Mouse (Mus musculus): ENCODE measurements at regions not wholly inside any gene's neighbourhood (a gene's known extent, or its start where the extent isn't known, plus 50 kb on each side); places are given as distances from the start of the nearest gene placed in this dataset.

DNA sequence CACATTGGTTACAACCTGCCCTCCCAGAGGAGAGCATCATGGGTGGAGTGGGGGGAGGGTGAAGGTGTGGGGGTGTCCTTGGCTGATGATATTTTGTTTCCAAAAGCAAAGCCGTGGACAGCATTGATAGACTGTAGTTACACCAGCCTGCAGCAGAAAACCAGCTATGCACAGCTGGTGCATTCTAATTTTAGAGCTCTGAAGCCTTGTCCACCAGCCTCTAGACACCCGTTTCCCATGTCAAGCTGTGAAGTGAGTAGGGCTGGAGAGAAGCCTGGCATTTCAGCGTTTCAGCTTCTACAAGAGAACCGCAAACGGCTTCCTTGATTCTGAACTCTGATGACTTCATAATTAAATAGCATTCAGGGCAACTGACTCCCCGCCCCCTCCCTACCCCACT lies 310.7 kb upstream of the Rorb start:
- peak; percentile 8 to 31 for DNase-seq (ENCODE audit: extremely low spot score in 1 of 2, low spot score in 1 of 2)
